Mouse (Mus musculus) embryo, embryonic 10.5 days (tissue): Measurements from ENCODE around the gene Tbl2.

Experiments used
- DNase-seq: peaks from one replicate; pipeline ENCODE4 v3.0.0-alpha.2; 2015; ENCODE audit warnings: low spot score

Tbl2 gene

GRCm38 (mm10) chr5:135148715-135149052 lies 773 bp upstream of the Tbl2 start:
- DNase-seq: no peak

DNA sequence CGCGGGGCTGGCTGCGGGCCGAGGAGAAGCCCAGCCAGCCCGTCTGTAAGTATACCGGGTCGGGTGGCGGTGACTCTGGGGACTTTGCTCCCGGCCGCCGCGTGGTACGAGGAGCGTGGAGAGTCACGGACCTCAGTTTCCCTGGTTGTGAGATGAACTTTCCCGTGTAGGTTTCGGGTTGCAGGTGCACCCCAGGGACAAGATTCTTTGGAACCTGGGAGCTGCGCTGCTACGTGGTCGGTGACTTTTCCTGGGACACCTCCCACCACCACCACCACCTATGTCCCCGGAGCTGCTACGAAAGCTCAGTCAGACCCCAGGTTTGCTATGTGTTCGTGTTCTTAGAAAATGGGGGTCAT lies 342 bp downstream of the Tbl2 start:
- no peak for DNase-seq

DNA sequence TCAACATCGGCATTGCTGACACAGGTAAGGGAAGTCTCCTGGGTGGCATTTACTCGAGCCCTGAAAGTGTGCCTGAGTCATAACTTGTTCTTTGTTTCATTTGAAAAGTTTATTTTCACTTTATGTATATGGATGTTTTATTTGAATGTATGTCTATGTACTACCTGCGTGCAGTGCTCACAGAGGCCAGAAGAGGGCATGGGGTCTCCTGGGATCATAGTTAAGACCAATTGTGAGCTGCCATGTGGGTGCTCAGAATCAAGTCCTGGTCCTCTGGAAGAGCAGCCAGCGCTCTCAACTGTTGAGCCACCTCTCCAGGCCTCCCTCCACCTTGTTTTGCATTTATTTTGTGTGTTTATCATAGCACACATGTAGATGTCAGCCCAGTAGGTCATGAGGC lies 7.0 kb downstream of the Tbl2 start:
- DNase-seq: no peak

GRCm38 (mm10) chr5:135161221-135161620 lies 11.8 kb downstream of the Tbl2 start:
- no peak for DNase-seq

GRCm38 (mm10) chr5:135161650-135162049 lies 12.2 kb downstream of the Tbl2 start:
- no peak for DNase-seq

GRCm38 (mm10) chr5:135162361-135162760 lies 12.9 kb downstream of the Tbl2 start:
- DNase-seq: no peak

GRCm38 (mm10) chr5:135162821-135163220 lies 13.4 kb downstream of the Tbl2 start:
- no peak for DNase-seq

- no peak for DNase-seq
These were observed 17.5 kb downstream of the Tbl2 start for GRCm38 (mm10) chr5:135166909-135167308.

- DNase-seq: no peak
These were observed 18.0 kb downstream of the Tbl2 start for GRCm38 (mm10) chr5:135167469-135167868.

- peak; percentile 97 for DNase-seq
These were observed 18.9 kb downstream of the Tbl2 start, which contains the start of gene Bcl7b for GRCm38 (mm10) chr5:135168063-135169062. Gene Bcl7b (plus strand): TSS chr5:135168283.

DNA sequence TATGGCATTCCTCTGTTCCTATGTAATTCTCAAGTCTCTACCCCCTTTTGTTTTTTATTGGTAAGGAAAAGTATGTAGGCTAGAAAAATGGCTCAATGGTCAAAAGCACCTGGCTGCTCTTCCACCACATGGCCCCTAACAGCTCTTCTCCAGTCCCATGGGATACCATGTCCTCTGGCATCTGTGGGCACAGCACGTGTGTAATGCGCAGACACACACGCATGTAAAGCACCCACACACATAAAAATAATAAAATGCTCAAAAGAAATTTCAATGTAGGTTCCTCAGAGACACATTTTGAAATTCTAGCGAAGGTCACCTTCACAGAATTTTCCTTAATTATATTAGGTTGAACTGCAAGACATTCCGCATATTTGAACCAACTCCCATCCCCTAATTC lies 20.0 kb downstream of the Tbl2 start:
- no peak for DNase-seq

- no peak for DNase-seq
These were observed 22.3 kb downstream of the Tbl2 start for GRCm38 (mm10) chr5:135171688-135172220.

GRCm38 (mm10) chr5:135172986-135173385 lies 23.5 kb downstream of the Tbl2 start:
- DNase-seq: no peak

- no peak for DNase-seq
These were observed 25.6 kb downstream of the Tbl2 start for GRCm38 (mm10) chr5:135175086-135175485.

- no peak for DNase-seq
These were observed 29.1 kb downstream of the Tbl2 start for GRCm38 (mm10) chr5:135178523-135178922.

DNA sequence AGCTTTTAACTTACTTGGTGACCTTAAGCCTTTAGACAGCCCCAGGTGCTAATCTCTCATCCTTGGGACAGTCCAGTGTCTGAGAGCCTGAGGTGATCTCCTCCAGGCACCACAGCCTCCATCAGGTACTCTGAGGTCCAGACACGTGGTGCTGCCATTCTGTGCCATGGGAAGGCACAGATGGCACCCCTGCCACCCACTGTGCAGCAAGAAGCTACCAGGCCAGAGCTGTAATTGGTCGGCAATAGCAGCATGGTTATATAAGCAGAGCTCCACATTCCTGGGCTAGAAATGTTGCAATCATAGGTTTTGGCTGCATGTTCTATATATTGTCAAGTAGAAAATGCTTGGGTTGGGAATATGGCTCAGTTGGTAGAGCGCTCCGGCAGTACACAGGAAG lies 29.5 kb downstream of the Tbl2 start:
- no peak for DNase-seq

- no peak for DNase-seq
These were observed 30.2 kb downstream of the Tbl2 start for GRCm38 (mm10) chr5:135179616-135180015.

GRCm38 (mm10) chr5:135180796-135181195 lies 31.3 kb downstream of the Tbl2 start:
- no peak for DNase-seq

GRCm38 (mm10) chr5:135181776-135182175 lies 32.3 kb downstream of the Tbl2 start:
- no peak for DNase-seq

GRCm38 (mm10) chr5:135183131-135183861 lies 33.8 kb downstream of the Tbl2 start:
- no peak for DNase-seq

DNA sequence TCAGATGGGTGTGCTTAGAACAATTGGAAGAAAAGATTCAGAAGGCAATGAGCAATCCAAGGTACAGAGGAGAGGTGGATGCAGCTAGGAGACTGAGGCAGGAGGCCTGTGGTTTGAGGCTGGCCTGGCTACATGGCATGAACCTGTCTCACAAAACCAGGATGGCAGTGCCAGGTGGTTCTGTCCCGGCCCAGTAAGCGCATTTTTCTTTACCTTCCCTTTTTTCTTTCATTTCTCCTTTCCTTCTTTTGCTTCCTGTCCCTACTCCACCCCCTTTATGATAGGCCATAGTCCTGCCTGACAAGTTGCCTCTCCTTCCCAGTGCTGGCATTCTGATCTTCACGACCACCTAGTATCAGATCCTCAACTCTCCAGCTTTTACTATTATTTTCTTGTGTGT lies 35.6 kb downstream of the Tbl2 start:
- no peak for DNase-seq

- peak; percentile 55 for DNase-seq
These were observed 36.1 kb downstream of the Tbl2 start for GRCm38 (mm10) chr5:135185596-135185995.

DNA sequence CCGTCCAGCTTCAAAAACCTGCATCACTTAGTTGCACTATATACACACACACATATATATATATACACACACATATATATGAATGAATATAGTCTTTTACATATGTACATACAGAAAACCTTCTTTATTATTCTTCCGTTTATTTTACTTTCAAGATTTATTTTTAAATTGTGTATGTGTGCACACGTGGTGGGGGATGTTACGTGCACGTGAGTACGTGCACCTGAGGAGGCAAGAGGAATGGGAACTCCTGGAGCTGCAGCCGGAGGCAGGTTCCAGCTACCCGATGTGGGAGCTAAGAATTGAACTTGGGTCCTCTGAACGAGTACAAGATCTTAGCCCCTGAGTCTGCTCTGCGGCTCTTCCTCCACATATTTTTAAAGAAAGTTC lies 36.8 kb downstream of the Tbl2 start:
- DNase-seq: no peak
